Mouse (Mus musculus): ENCODE measurements at regions not wholly inside any gene's neighbourhood (a gene's known extent, or its start where the extent isn't known, plus 50 kb on each side); places are given as distances from the start of the nearest gene placed in this dataset.

- TF ChIP-seq CTCF (IDR thresholded peaks at IDR 0.05; ENCODE audit: extremely low read depth, insufficient read depth, insufficient read length, insufficient replicate concordance): no peak
- TF ChIP-seq POLR2A (IDR thresholded peaks at IDR 0.05; ENCODE audit: low read depth, low read length): no peak
Observed at GRCm38 (mm10) chr8:127772917-127773316, 585.5 kb upstream of the Nrp1 start.
